ENCODE assay signal across 8 mouse cellular contexts in genomic region chr11:119492830-119493229, GRCm38 (mm10). TPM values are rescaled to one million over a fixed set of nuclear protein-coding genes. Genes with fewer than 3 reads are reported as not detected.
A peak's percentile ranks its signal among the peaks of the same experiment; 100 is the strongest.
DNase-seq lines count a peak whose midpoint lies in the region; ATAC-seq and TF ChIP-seq lines count a peak whose summit lies in the region.
"Had no signal": no experiment of that assay in that cellular context is flagged by ENCODE, and none has a peak within 500 bp of the region (broad histone marks: within the 10 kb centered on the region; RNA-seq: fewer than 3 reads in every experiment).

No protein-coding gene starts in this region.

- H3K36me3 ChIP-seq in MEL (ENCODE audit: control insufficient read depth in 1 of 2, insufficient read depth in 2 of 2, low read length in 2 of 2) = peaks cover 0 to 9% of the 10 kb centered on the region in 2 experiments; a peak in 2 of 4 replicates
- H3K36me3 ChIP-seq in hindbrain, embryonic 10.5 days = peaks cover 39% of the 10 kb centered on the region
- peaks cover 10% of the 10 kb centered on the region for H3K36me3 ChIP-seq in midbrain, embryonic 13.5 days

- peak overlapping the region; percentile 66 for H3K4me2 ChIP-seq in midbrain, embryonic 13.5 days (replicated peaks)

- H3K4me1 ChIP-seq in MEL (ENCODE audit: control insufficient read depth in 1 of 2, insufficient read depth in 2 of 2, low read length in 2 of 2) = peaks cover 5 to 11% of the 10 kb centered on the region in 2 experiments; a peak in 3 of 4 replicates
- peaks cover 36% of the 10 kb centered on the region for H3K4me1 ChIP-seq in hindbrain, embryonic 10.5 days (replicated peaks)
- peaks cover 41% of the 10 kb centered on the region for H3K4me1 ChIP-seq in midbrain, embryonic 13.5 days (replicated peaks)

- no peak overlapping the region for H3K27ac ChIP-seq in MEL (ENCODE audit: control insufficient read depth, low read depth, low read length)
- H3K27ac ChIP-seq in hindbrain, embryonic 10.5 days = peak overlapping the region; percentile 98; the same call in 1 of the 2 replicates
- no peak overlapping the region for H3K27ac ChIP-seq in midbrain, embryonic 13.5 days

- peak; percentile 19 for DNase-seq in CD4-positive helper T cell, adult 2 months (ENCODE audit: low read depth, low spot score)
- peak; percentile 67 for DNase-seq in MEL (ENCODE audit: low read depth, low spot score)
- no peak for DNase-seq in hindbrain, embryonic 10.5 days (ENCODE audit: low spot score)
- no peak for DNase-seq in gastrocnemius, postnatal 14 days
- DNase-seq: kidney, postnatal 14 days had no signal

- H3K4me3 ChIP-seq in MEL (ENCODE audit: control insufficient read depth in 1 of 2, insufficient read depth in 1 of 2, low read depth in 2 of 2, low read length in 2 of 2) = no peak overlapping the region
- H3K4me3 ChIP-seq in hindbrain, embryonic 10.5 days = peak overlapping the region; percentile 72
- peak overlapping the region; percentile 75 for H3K4me3 ChIP-seq in midbrain, embryonic 13.5 days (replicated peaks)

- no peak for TF ChIP-seq RAD21 in MEL (IDR thresholded peaks at IDR 0.05; ENCODE audit: low read depth, low read length)

- intact Hi-C loops in gastrocnemius, postnatal 14 days (cut with DNase I; ENCODE audit: low total_unique reads) = no loop called here

- no peaks in the 10 kb centered on the region for H3K27me3 ChIP-seq in MEL (ENCODE audit: control insufficient read depth in 1 of 2, insufficient read depth in 2 of 2, low read length in 2 of 2)
- peaks cover 13% of the 10 kb centered on the region for H3K27me3 ChIP-seq in hindbrain, embryonic 10.5 days (ENCODE audit: insufficient read depth, poor library complexity, severe bottlenecking)
- H3K27me3 ChIP-seq in midbrain, embryonic 13.5 days = no peaks in the 10 kb centered on the region

- WGBS in hindbrain, embryonic 10.5 days = 92% methylated on average over 6 of the region's 6 CpGs
- WGBS in midbrain, embryonic 13.5 days = 91% methylated on average over 6 of the region's 6 CpGs

- H3K9ac ChIP-seq in MEL (ENCODE audit: control insufficient read depth, low read depth, low read length, poor library complexity, severe bottlenecking) = no peak overlapping the region
- peak overlapping the region; percentile 88 for H3K9ac ChIP-seq in midbrain, embryonic 13.5 days (replicated peaks)

- no peaks in the 10 kb centered on the region for H3K9me3 ChIP-seq in MEL (replicated peaks; ENCODE audit: insufficient read depth, low read length)
- H3K9me3 ChIP-seq in hindbrain, embryonic 10.5 days = no peaks in the 10 kb centered on the region
- no peaks in the 10 kb centered on the region for H3K9me3 ChIP-seq in midbrain, embryonic 13.5 days

- H3K79me2 ChIP-seq in MEL (ENCODE audit: control insufficient read depth, insufficient read depth, low read length, poor library complexity) = peaks cover 12% of the 10 kb centered on the region

- ATAC-seq in midbrain, embryonic 13.5 days = no peak
- no peak for ATAC-seq in inflammation-experienced regulatory T-cells, adult 6 months
- no peak; the same call in 1 of the 2 replicates for ATAC-seq in megakaryocyte-erythroid progenitor cell, adult 5-6 weeks (replicated peaks; ENCODE audit: low FRiP score, low TSS enrichment, poor library complexity, severe bottlenecking)

- no peak for TF ChIP-seq POLR2A in MEL (IDR thresholded peaks at IDR 0.05; ENCODE audit: control insufficient read depth in 1 of 2, insufficient read depth in 1 of 2, low read depth in 1 of 2, low read length in 2 of 2, poor library complexity in 1 of 2)

- TF ChIP-seq EP300 in MEL (IDR thresholded peaks at IDR 0.05; ENCODE audit: low read depth in 1 of 2, low read length in 2 of 2) = no peak

- no peak for TF ChIP-seq CTCF in MEL (IDR thresholded peaks at IDR 0.05 in 2 of 3, conservative IDR thresholded peaks at IDR 0.05 in 1 of 3; ENCODE audit: control insufficient read depth in 1 of 3, insufficient read depth in 1 of 3, low read depth in 2 of 3, low read length in 3 of 3, poor library complexity in 1 of 3, severe bottlenecking in 1 of 3)

TF ChIP-seq in MEL, 35 proteins besides CTCF, POLR2A, EP300 and RAD21:
- TF ChIP-seq SIN3A (IDR thresholded peaks at IDR 0.05; ENCODE audit: low read length) (peak; percentile 97), MXI1 (IDR thresholded peaks at IDR 0.05; ENCODE audit: low read depth, low read length) (peak; percentile 75), MAFK (IDR thresholded peaks at IDR 0.05; ENCODE audit: borderline replicate concordance, low read depth, low read length) (no peak)

RNA-seq across cellular contexts. Expression of gene Endov, which starts 1.7 kb away (rescaled TPM):
- 16.8 and 19.5 TPM in 2 replicates for total RNA-seq in MEL (2012; rRNA removed)
- polyA plus RNA-seq in MEL (2012; ENCODE audit: insufficient read depth in 1 of 2, insufficient read length in 2 of 2, low read depth in 1 of 2, low replicate concordance in 2 of 2, missing spikeins in 1 of 2) = 10 to 100 TPM in 1 of 2 experiments, not detected in 1; 16.8 TPM
- polyA plus RNA-seq in hindbrain, embryonic 10.5 days (2016; fragmentation: Nextera tagmentation; extraction: Ambion mirVana) = 21.4 and 23.4 TPM in 2 replicates
- polyA plus RNA-seq in midbrain, embryonic 13.5 days (2015; fragmentation: Nextera tagmentation; extraction: Ambion mirVana) = 22.8 and 22.9 TPM in 2 replicates
- 1 to 10 TPM; 7.3 to 8.7 TPM for total RNA-seq in gastrocnemius, postnatal 14 days (2021)
- 10 to 100 TPM in 2 of 3 experiments, 1 to 10 TPM in 1; 9.9 to 12.5 (median 12.1) TPM for polyA plus RNA-seq in inflammation-experienced regulatory T-cells, adult 6 months (2017; shearing (Covaris generic))
- 10.5 and 14.2 TPM in 2 replicates for total RNA-seq in megakaryocyte-erythroid progenitor cell, adult 5-6 weeks (2014; fragmentation: Nextera tagmentation)
- total RNA-seq in megakaryocyte-erythroid progenitor cell, adult 5-6 weeks (2017) = 19.8 and 20.0 TPM in 2 replicates

RNA-seq across cellular contexts. Expression of gene Nptx1, which starts 54.7 kb away (rescaled TPM):
- total RNA-seq in MEL (2012; rRNA removed) = not detected in 2 replicates
- polyA plus RNA-seq in MEL (2012; ENCODE audit: insufficient read depth in 1 of 2, insufficient read length in 2 of 2, low read depth in 1 of 2, low replicate concordance in 2 of 2, missing spikeins in 1 of 2) = not detected
- polyA plus RNA-seq in hindbrain, embryonic 10.5 days (2016; fragmentation: Nextera tagmentation; extraction: Ambion mirVana) = 3.2 and 9.7 TPM in 2 replicates
- polyA plus RNA-seq in midbrain, embryonic 13.5 days (2015; fragmentation: Nextera tagmentation; extraction: Ambion mirVana) = 7.3 and 8.6 TPM in 2 replicates
- total RNA-seq in gastrocnemius, postnatal 14 days (2021) = under 1 TPM; 0.35 to 0.40 TPM
- polyA plus RNA-seq in inflammation-experienced regulatory T-cells, adult 6 months (2017; shearing (Covaris generic)) = not detected
- total RNA-seq in megakaryocyte-erythroid progenitor cell, adult 5-6 weeks (2014; fragmentation: Nextera tagmentation) = not detected in 2 replicates
- not detected in 2 replicates for total RNA-seq in megakaryocyte-erythroid progenitor cell, adult 5-6 weeks (2017)

Comparison
In these comparisons a context has a peak if more than half of its experiments do, and no peak if none do; other contexts are left out.
1. DNase-seq: peak in CD4-positive helper T cell, adult 2 months (single experiment) and MEL (single experiment); none in hindbrain, embryonic 10.5 days (single experiment) and gastrocnemius, postnatal 14 days (single experiment).
2. H3K4me3 ChIP-seq: peak in hindbrain, embryonic 10.5 days (single experiment) and midbrain, embryonic 13.5 days (single experiment); none in MEL (0 of 2).